Mouse (Mus musculus): ENCODE measurements around the gene Kdm5c.

DNA sequence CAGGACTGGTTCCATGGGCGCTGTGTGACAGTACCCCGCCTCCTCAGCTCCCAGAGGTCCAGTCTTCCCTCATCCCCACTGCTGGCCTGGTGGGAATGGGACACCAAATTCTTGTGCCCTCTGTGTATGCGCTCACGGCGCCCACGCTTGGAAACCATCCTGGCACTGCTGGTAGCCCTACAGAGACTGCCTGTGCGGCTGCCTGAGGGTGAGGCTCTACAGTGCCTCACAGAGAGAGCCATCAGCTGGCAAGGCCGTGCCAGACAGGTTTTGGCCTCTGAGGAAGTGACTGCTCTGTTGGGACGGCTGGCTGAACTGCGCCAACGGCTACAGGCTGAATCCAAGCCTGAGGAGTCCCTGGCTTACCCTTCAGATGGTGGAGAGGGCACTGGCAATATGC is 38.4 kb downstream of the Kdm5c start:
- no peak for TF ChIP-seq POLR2A (IDR thresholded peaks at IDR 0.05; ENCODE audit: borderline replicate concordance, extremely low read depth, low read depth, low read length)
- TF ChIP-seq CTCF (IDR thresholded peaks at IDR 0.05; ENCODE audit: insufficient read depth, low read length) = no peak

Data from lung, adult 2 months (tissue).